ENCODE assay signal across 24 mouse cellular contexts in genomic region chr19:41560856-41561255, GRCm38 (mm10).
"Had no signal": no experiment of that assay in that cellular context is flagged by ENCODE, and none has a peak within 500 bp of the region (broad histone marks: within the 10 kb centered on the region; RNA-seq: fewer than 3 reads in every experiment).

No protein-coding gene starts in this region.

- H3K4me2 ChIP-seq: heart, embryonic 12.5 days; hindbrain, embryonic 12.5 days; hindbrain, embryonic 14.5 days; intestine, embryonic 15.5 days; limb, embryonic 12.5 days; liver, embryonic 12.5 days had no signal

- H3K27me3 ChIP-seq: heart, embryonic 12.5 days; hindbrain, embryonic 12.5 days; intestine, embryonic 15.5 days; limb, embryonic 12.5 days; liver, embryonic 12.5 days had no signal

- H3K4me1 ChIP-seq: hindbrain, embryonic 10.5 days; hindbrain, embryonic 12.5 days; liver, embryonic 12.5 days had no signal

- H3K4me3 ChIP-seq: gastrocnemius, adult 2 months; heart, embryonic 10.5 days; heart, embryonic 12.5 days; hindbrain, embryonic 10.5 days; hindbrain, embryonic 12.5 days; intestine, embryonic 15.5 days; layer of hippocampus, adult 2 months; left cerebral cortex, adult 2 months; limb, embryonic 10.5 days; limb, embryonic 12.5 days; liver, embryonic 12.5 days had no signal

- DNase-seq: gastrocnemius, adult 2 months; gastrocnemius, postnatal 10 days; gastrocnemius, postnatal 25 days; heart, adult 18-20 months; heart, postnatal 10 days; heart, postnatal 4 days; kidney, postnatal 25 days; kidney, postnatal 4 days; liver had no signal

- ATAC-seq: hindbrain, embryonic 16.5 days; inflammation-experienced regulatory T-cells, adult 6 months; intestine, embryonic 15.5 days; intestine, postnatal 0 days; liver, embryonic 12.5 days had no signal

- H3K9me3 ChIP-seq: heart, embryonic 10.5 days; heart, embryonic 12.5 days; hindbrain, embryonic 10.5 days; hindbrain, embryonic 12.5 days; intestine, embryonic 15.5 days; limb, embryonic 10.5 days; limb, embryonic 12.5 days; liver, embryonic 12.5 days had no signal

- H3K27ac ChIP-seq: gastrocnemius, adult 2 months; heart, embryonic 10.5 days; hindbrain, embryonic 10.5 days; hindbrain, embryonic 12.5 days; hindbrain, embryonic 14.5 days; intestine, embryonic 15.5 days; layer of hippocampus, adult 2 months; left cerebral cortex, adult 2 months; limb, embryonic 10.5 days; limb, embryonic 12.5 days; liver, embryonic 12.5 days; liver, embryonic 14.5 days had no signal

- H3K9ac ChIP-seq: heart, embryonic 12.5 days; hindbrain, embryonic 12.5 days; hindbrain, embryonic 14.5 days; intestine, embryonic 15.5 days; limb, embryonic 12.5 days; liver, embryonic 12.5 days; liver, embryonic 14.5 days had no signal
